Mouse (Mus musculus) midbrain, embryonic 15.5 days (tissue): ENCODE data around the gene Hk3. TPM values are rescaled to one million over a fixed set of nuclear protein-coding genes. Genes with fewer than 3 reads are reported as not detected.

Experiments
- ATAC-seq: fragments of 200-750 bp; cut with Nextera tagmentation; replicated peaks from 2 replicates; pipeline ENCODE4 v1.8.0; 2017; ENCODE audit warnings: moderate TSS enrichment
- H3K27ac ChIP-seq: fragments of 300-500 bp; sonication (generic); 2 replicates; pipeline ENCODE4 v1.5.1; 2015; ENCODE audit warnings: mild to moderate bottlenecking, inconsistent platforms
- H3K27me3 ChIP-seq: fragments of 300-500 bp; sonication (generic); replicated peaks from 2 replicates; pipeline ENCODE4 v1.6.1; 2015; ENCODE audit warnings: inconsistent platforms
- H3K36me3 ChIP-seq: fragments of 300-500 bp; sonication (generic); replicated peaks from 2 replicates; pipeline ENCODE4 v1.6.1; 2015; ENCODE audit warnings: inconsistent platforms
- H3K4me1 ChIP-seq: fragments of 300-500 bp; sonication (generic); 2 replicates; pipeline ENCODE4 v1.6.1; 2015; ENCODE audit warnings: inconsistent platforms
- H3K4me2 ChIP-seq: fragments of 300-500 bp; sonication (generic); 2 replicates; pipeline ENCODE4 v1.6.1; 2015; ENCODE audit warnings: inconsistent platforms, mild to moderate bottlenecking, moderate library complexity
- H3K4me3 ChIP-seq: fragments of 300-500 bp; sonication (generic); 2 replicates; pipeline ENCODE4 v1.5.1; 2015; ENCODE audit warnings: mild to moderate bottlenecking, inconsistent platforms
- H3K9ac ChIP-seq: fragments of 300-500 bp; sonication (generic); 2 replicates; pipeline ENCODE4 v1.6.1; 2015; ENCODE audit warnings: mild to moderate bottlenecking, inconsistent platforms
- H3K9me3 ChIP-seq: fragments of 300-500 bp; sonication (generic); 2 replicates; pipeline ENCODE4 v1.6.1; 2016; ENCODE audit warnings: inconsistent platforms
- WGBS: fragments of 180-500 bp; shearing (Covaris S2); methylation state at CpG from one replicate; pipeline ENCODE4 v1.1.7; 2015; ENCODE audit warnings: mixed read lengths; 5-methylcytosine and 5-hydroxymethylcytosine counted together
- polyA plus RNA-seq: library from polyadenylated mRNA; unstranded; fragments of >200 nt; fragmentation: Nextera tagmentation; extraction: Ambion mirVana; gene quantifications from 2 replicates; pipeline ENCODE4 v1.2.1, GENCODE M21; 2015

Hk3 gene
- polyA plus RNA-seq, 1 experiment from 2014 or later, result 1.3 TPM

DNA sequence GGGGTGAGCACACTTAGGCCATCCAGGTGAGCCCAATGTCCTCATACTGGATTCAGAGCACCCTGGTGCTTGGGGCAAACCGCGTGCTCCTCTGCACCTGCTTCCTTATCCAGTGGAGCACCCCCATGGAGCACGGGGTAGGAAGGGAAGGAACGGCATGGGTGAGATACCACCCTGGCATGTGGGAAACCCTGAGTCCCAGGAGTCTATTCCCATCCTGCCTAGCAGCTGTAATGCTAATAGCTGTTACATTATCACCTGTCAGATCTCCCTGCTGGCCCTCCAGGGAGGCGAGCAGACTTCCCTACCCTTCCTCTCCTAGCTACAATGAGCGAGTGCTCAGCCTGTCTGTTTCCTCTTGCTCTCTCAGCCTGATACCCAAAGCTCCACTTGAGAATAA, 26.0 kb downstream of the Hk3 start:
- Histone ChIP-seq H3K4me1 (peaks cover 21% of the 10 kb centered on the region), H3K9me3 (no peaks in the 10 kb centered on the region), H3K4me3 (no peak overlapping the region), H3K4me2 (no peak overlapping the region), H3K36me3 (0 out of 2 replicates have a peak, but pooled peaks cover 6% of the 10 kb centered on the region), H3K27me3 (peaks cover 5% of the 10 kb centered on the region; the same call in 1 of the 2 replicates), H3K27ac (no peak overlapping the region), H3K9ac (no peak overlapping the region)
- no peak for ATAC-seq
- WGBS, result 55% methylated on average over 6 of the region's 6 CpGs

DNA sequence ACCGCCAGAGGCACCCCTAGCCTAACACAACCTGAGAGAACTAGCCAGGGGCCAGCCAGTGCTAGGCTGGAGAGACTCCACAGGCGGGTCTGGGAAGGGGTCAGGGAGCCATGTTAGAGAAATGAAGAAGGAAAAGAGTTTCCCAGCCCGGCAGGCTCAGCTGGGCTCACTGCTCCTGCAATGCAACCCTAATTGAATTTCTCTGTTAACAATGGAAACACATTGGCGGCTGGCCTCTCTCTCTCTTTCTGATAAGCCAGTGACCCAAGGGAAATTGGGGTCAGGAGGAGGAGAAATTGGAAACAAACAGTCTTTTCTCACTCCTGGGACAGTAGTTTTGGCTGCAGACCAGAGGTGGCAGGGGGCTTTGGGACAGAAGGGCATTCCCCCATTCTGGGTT, 26.6 kb downstream of the Hk3 start:
- Histone ChIP-seq H3K27ac (peak overlapping the region; percentile 31), H3K36me3 (0 out of 2 replicates have a peak, but pooled peaks cover under 1% of the 10 kb centered on the region), H3K27me3 (peaks cover 5% of the 10 kb centered on the region; the same call in 1 of the 2 replicates), H3K4me1 (peaks cover 21% of the 10 kb centered on the region), H3K4me3 (no peak overlapping the region), H3K4me2 (no peak overlapping the region), H3K9ac (no peak overlapping the region), H3K9me3 (no peaks in the 10 kb centered on the region)
- WGBS, result 15% methylated on average over 4 of the region's 4 CpGs
- ATAC-seq, result no peak

GRCm38 (mm10) chr13:54992215-54992614, 29.0 kb downstream of the Hk3 start:
- Histone ChIP-seq H3K9me3 (no peaks in the 10 kb centered on the region), H3K4me3 (no peak overlapping the region), H3K27ac (no peak overlapping the region), H3K9ac (no peak overlapping the region), H3K4me1 (peaks cover 31% of the 10 kb centered on the region), H3K36me3 (no peaks in the 10 kb centered on the region), H3K27me3 (peaks cover 5% of the 10 kb centered on the region; the same call in 1 of the 2 replicates), H3K4me2 (no peak overlapping the region)
- 88% methylated on average over 7 of the region's 7 CpGs for WGBS
- ATAC-seq, result no peak

- Histone ChIP-seq H3K9me3 (no peaks in the 10 kb centered on the region), H3K4me2 (no peak overlapping the region), H3K9ac (no peak overlapping the region), H3K36me3 (no peaks in the 10 kb centered on the region), H3K27ac (no peak overlapping the region), H3K27me3 (peaks cover 5% of the 10 kb centered on the region; the same call in 1 of the 2 replicates), H3K4me3 (no peak overlapping the region), H3K4me1 (peaks cover 21% of the 10 kb centered on the region)
- no peak for ATAC-seq
- 63% methylated on average over 7 of the region's 7 CpGs for WGBS
These were observed 32.9 kb downstream of the Hk3 start for GRCm38 (mm10) chr13:54988181-54988760.

DNA sequence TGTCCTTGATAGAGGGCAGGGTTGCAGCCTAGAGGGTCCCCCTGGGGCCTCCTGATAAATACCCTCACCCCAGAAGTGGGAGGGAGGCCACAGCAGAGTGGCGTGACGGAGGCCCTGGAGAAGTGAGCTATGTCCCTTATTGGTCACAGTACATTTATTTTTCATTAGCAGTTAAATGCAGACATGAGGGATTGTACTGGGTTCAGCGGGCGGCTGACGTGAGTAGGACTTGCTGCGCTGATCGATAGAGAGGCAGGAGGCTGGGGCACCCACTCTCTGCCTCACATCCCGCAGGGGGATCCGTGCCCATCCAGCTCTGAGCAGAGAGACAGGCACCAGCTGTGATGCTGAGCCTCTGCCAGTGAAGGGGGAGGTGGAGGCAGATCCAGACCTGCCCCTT, 33.8 kb downstream of the Hk3 start:
- Histone ChIP-seq H3K4me1 (peaks cover 23% of the 10 kb centered on the region), H3K4me2 (no peak overlapping the region), H3K27ac (no peak overlapping the region), H3K9me3 (no peaks in the 10 kb centered on the region), H3K36me3 (no peaks in the 10 kb centered on the region), H3K4me3 (no peak overlapping the region), H3K27me3 (peaks cover 5% of the 10 kb centered on the region; the same call in 1 of the 2 replicates), H3K9ac (no peak overlapping the region)
- WGBS, result 53% methylated on average over 9 of the region's 9 CpGs
- ATAC-seq, result 0 out of 2 replicates have a peak, but pooled peaks have one; percentile 13

- no peak overlapping the region for H3K9ac ChIP-seq
- no peak overlapping the region for H3K27ac ChIP-seq
- H3K36me3 ChIP-seq, result no peaks in the 10 kb centered on the region
- WGBS, result 51% methylated on average over 2 of the region's 2 CpGs
- H3K4me1 ChIP-seq, result peaks cover 53% of the 10 kb centered on the region
- no peaks in the 10 kb centered on the region for H3K9me3 ChIP-seq
- no peaks in the 10 kb centered on the region for H3K27me3 ChIP-seq
- H3K4me3 ChIP-seq, result no peak overlapping the region
- H3K4me2 ChIP-seq, result no peak overlapping the region
- ATAC-seq, result no peak
These were observed 37.6 kb downstream of the Hk3 start for GRCm38 (mm10) chr13:54983614-54984013.

GRCm38 (mm10) chr13:54983001-54983400, 38.2 kb downstream of the Hk3 start:
- Histone ChIP-seq H3K36me3 (no peaks in the 10 kb centered on the region), H3K4me2 (no peak overlapping the region), H3K9me3 (no peaks in the 10 kb centered on the region), H3K27me3 (no peaks in the 10 kb centered on the region), H3K4me3 (no peak overlapping the region), H3K27ac (no peak overlapping the region), H3K4me1 (peaks cover 52% of the 10 kb centered on the region), H3K9ac (no peak overlapping the region)
- no peak for ATAC-seq
- WGBS, result 85% methylated on average over 8 of the region's 8 CpGs

GRCm38 (mm10) chr13:54980957-54981356, 40.2 kb downstream of the Hk3 start:
- H3K27me3 ChIP-seq, result no peaks in the 10 kb centered on the region
- H3K9ac ChIP-seq, result no peak overlapping the region
- no peak overlapping the region for H3K4me3 ChIP-seq
- WGBS, result 58% methylated on average over 12 of the region's 12 CpGs
- no peak overlapping the region for H3K4me2 ChIP-seq
- no peak for ATAC-seq
- H3K27ac ChIP-seq, result no peak overlapping the region
- no peaks in the 10 kb centered on the region for H3K9me3 ChIP-seq
- H3K36me3 ChIP-seq, result no peaks in the 10 kb centered on the region
- peaks cover 41% of the 10 kb centered on the region for H3K4me1 ChIP-seq

- Histone ChIP-seq H3K36me3 (no peaks in the 10 kb centered on the region), H3K4me2 (no peak overlapping the region), H3K4me1 (peaks cover 52% of the 10 kb centered on the region), H3K9ac (no peak overlapping the region), H3K27ac (0 out of 2 replicates have a peak overlapping the region, but pooled peaks have one; percentile 23), H3K9me3 (no peaks in the 10 kb centered on the region), H3K27me3 (no peaks in the 10 kb centered on the region), H3K4me3 (no peak overlapping the region)
- ATAC-seq, result no peak
- WGBS, result 38% methylated on average over 8 of the region's 8 CpGs
These were observed 42.4 kb downstream of the Hk3 start for GRCm38 (mm10) chr13:54978804-54979203.

- WGBS, result 39% methylated on average over 3 of the region's 3 CpGs
- H3K4me2 ChIP-seq, result no peak overlapping the region
- H3K27ac ChIP-seq, result no peak overlapping the region
- H3K9me3 ChIP-seq, result no peaks in the 10 kb centered on the region
- no peak for ATAC-seq
- H3K9ac ChIP-seq, result no peak overlapping the region
- H3K27me3 ChIP-seq, result peaks cover 4% of the 10 kb centered on the region; the same call in 1 of the 2 replicates
- no peak overlapping the region for H3K4me3 ChIP-seq
- H3K4me1 ChIP-seq, result peaks cover 36% of the 10 kb centered on the region
- H3K36me3 ChIP-seq, result no peaks in the 10 kb centered on the region
These were observed 45.6 kb downstream of the Hk3 start for GRCm38 (mm10) chr13:54975546-54975945.

DNA sequence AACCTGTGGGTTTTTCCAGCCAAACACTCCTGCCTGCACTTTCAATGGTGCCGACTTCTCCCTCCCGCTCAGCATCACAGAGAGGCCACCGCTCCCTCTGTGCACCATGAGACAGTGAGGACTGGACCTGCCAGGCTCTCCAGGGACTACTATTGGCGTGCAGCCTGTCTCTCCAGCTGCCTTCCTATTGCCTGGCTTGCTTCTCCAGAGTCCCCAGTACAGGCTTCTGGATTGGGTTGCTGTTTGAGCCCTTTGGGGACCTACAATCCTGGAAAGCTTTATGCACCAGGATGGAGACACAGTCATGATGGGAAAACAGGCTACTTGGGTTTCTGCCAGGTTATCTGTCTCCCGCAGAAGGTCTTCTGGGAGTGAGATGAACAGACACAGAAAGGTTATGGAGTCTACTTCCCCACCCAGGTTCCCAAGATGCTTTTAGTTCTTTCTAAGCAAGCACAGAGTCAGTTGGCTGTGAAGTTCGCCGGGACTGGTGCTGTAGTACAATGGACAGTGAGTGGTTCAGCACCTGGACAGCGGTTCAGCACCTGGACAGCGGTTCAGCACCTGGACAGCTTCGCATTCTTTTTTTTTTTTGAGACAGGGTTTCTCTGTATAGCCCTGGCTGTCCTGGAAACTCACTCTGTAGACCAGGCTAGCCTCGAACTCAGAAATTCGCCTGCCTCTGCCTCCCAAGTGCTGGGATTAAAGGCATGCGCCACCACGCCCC, 50.5 kb downstream of the Hk3 start:
- Histone ChIP-seq H3K4me3 (no peak overlapping the region), H3K9me3 (no peaks in the 10 kb centered on the region), H3K27me3 (peaks cover 4% of the 10 kb centered on the region; the same call in 1 of the 2 replicates), H3K4me1 (peaks cover 46% of the 10 kb centered on the region), H3K9ac (no peak overlapping the region), H3K36me3 (no peaks in the 10 kb centered on the region), H3K4me2 (no peak overlapping the region), H3K27ac (no peak overlapping the region)
- ATAC-seq, result no peak
- 42% methylated on average over 14 of the region's 14 CpGs for whole genome bisulfite sequencing

DNA sequence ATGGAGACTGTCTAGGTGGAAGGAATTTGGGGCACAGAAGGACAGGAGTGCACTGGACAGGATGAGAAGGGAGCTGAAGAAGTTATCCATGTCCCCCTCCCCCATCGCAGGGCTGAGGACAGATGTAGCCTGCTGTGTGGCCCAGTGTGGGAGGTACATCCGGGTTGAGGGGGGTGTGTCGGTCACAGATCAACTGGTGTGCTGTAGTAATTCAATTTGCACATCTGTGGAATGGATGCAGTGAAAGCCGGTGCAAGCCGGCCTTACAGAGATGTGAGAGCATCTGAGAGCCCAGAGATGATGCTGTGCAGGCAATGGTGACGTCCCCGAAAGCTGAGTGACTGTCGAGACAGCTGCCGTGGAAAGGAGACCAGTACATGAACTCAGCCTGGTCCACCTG, 51.7 kb downstream of the Hk3 start:
- WGBS, result 43% methylated on average over 9 of the region's 9 CpGs
- no peak overlapping the region for H3K9ac ChIP-seq

More for the DNA sequence above, 51.7 kb downstream of the Hk3 start:
- Histone ChIP-seq H3K27ac (no peak overlapping the region), H3K4me1 (peaks cover 41% of the 10 kb centered on the region), H3K27me3 (peaks cover 4% of the 10 kb centered on the region; the same call in 1 of the 2 replicates), H3K9me3 (no peaks in the 10 kb centered on the region), H3K4me2 (no peak overlapping the region), H3K4me3 (no peak overlapping the region), H3K36me3 (no peaks in the 10 kb centered on the region)
- no peak for ATAC-seq
